Mouse (Mus musculus) large intestine, adult 2 months (tissue): ENCODE data around the gene Kidins220. TPM values are rescaled to one million over a fixed set of nuclear protein-coding genes. Genes with fewer than 3 reads are reported as not detected.

ENCODE experiments used
- DNase-seq: peaks from one replicate; pipeline ENCODE4 v3.0.0-alpha.2; 2012; ENCODE audit warnings: low read depth, low spot score
- WGBS: fragments of 180-500 bp; shearing (Covaris S2); methylation state at CpG from one replicate; pipeline ENCODE4 v1.1.7; 2018; 5-methylcytosine and 5-hydroxymethylcytosine counted together
- polyA plus RNA-seq: library from polyadenylated mRNA; depleted of rRNA; stranded (reverse); fragments of >200 nt; gene quantifications from 2 replicates; pipeline ENCODE4 v1.2.3, GENCODE M21; 2012; rRNA removed

Kidins220 gene
- polyA plus RNA-seq, 1 experiment: 8.7 TPM

GRCm38 (mm10) chr12:25099563-25100408 lies 125.1 kb downstream of the Kidins220 start:
- under 1% methylated on average over 38 of the region's 38 CpGs for WGBS
- no peak for DNase-seq

DNA sequence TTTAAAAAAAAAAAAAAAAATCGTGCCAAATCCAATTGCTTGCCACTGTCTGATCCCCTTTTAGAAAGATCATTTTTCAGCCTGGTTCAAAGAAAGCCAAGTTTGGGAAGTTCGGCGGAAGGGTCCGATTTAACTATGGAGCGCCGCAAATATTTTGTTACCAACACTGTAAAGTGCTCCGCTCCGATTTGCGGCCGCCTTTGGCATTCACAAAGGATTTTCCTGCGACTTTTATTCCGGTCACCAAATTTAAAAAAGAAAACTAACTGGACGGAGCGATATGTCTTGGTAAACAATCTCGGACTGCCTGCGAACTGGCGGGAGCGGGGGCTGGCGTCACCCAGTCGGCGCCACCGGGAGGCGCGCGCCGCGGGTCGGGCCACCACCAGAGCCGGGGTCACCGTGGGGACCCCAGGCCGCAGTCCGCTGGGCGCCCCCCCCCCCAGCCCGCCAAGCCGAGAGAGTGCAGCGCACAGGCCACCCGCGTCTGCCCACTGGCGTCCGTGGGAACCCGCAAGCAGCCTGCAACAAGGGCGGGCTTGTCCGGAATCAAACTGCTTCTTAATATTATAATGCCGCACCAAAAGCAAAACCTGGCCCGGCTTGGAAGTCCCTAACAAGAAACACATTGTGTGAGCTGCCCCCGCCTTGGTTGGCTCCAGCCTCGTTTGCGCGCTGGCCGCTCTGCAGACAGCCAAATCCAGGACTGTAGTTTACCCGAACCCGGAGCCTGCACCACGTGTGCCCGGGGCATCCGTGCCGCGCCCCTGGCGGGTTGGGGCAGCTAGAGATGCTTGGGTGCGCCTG lies 125.9 kb downstream of the Kidins220 start:
- WGBS: under 1% methylated on average over 59 of the region's 59 CpGs
- no peak for DNase-seq

DNA sequence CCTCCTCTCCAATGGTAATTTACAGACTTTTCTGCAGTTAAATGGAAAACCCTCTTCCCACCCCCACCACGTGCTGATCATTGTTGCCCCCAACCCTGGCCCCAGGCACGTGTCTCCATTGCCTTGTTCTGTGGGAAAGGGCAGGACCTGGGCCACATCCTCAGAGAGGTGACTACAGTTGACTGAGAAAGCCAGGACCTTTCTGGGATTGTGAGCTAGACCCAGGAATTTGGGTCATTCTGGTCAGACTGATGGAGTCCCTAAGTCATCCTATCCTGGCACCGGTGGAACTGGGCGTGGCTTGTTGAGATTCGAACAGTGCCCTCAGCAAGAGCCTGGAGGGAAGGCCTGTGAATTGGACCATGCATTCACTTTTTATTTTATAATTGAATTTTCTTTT lies 126.7 kb downstream of the Kidins220 start:
- no peak for DNase-seq
- 28% methylated on average over 5 of the region's 5 CpGs for WGBS

GRCm38 (mm10) chr12:25103911-25104310 lies 129.2 kb downstream of the Kidins220 start:
- no peak for DNase-seq
- WGBS: 79% methylated on average over 6 of the region's 6 CpGs

- DNase-seq: no peak
Measured at GRCm38 (mm10) chr12:25104541-25104940, 129.8 kb downstream of the Kidins220 start.

DNA sequence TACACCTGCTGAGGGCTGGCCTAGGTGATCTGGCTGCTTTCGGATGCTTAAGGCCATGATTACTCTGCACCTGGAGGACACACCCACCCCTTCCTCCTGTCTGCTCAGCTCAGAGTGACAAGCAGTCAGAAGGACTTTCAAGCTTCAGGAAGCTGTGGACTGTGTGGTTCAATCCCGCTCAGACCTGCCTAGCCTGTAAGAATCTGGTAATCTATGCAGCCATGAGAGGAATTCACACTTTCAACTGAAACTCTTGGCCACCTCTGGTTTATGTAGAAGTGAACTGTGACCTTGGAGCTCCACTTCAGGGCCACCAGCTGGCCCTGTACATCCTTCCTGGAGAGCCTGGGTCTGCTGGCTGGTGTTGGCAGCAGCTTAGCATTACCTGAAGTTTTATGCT lies 134.1 kb downstream of the Kidins220 start:
- 34% methylated on average over 2 of the region's 2 CpGs for WGBS
- DNase-seq: no peak

GRCm38 (mm10) chr12:25109971-25110681 lies 135.4 kb downstream of the Kidins220 start:
- WGBS: 67% methylated on average over 7 of the region's 7 CpGs
- DNase-seq: no peak

DNA sequence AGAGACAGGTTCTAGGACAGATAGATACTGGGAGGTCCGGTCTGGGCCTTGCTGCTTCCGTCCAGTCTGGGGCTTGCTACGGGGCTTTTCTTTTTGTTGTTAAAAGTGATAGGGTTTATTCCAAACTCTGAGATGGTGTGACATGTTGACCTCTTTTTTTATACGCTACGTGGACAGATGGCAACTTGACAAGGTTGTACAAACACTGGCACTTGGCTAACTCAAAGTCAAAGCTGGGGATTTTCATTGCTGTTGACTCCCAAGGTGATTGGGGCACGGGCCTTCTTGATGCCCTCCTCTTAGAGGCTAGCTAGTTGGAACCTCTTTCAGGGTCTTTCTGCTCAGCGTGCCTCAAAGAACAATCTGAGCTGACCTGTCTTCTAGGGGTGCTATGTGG lies 136.0 kb downstream of the Kidins220 start:
- WGBS: 67% methylated on average over 7 of the region's 7 CpGs
- no peak for DNase-seq

Other genes starting within 250 kb of the Kidins220 start
- 0.92 and 0.93 TPM in 2 replicates for gene Mboat2, start 144.0 kb upstream of the Kidins220 start, polyA plus RNA-seq
- 37.8 and 59.0 TPM in 2 replicates for gene Id2, start 122.2 kb downstream of the Kidins220 start, polyA plus RNA-seq